Mouse (Mus musculus) adrenal gland, adult (tissue): ENCODE measurements around the gene Fxyd4.
A peak's percentile ranks its signal among the peaks of the same experiment; 100 is the strongest.

ENCODE experiments used
- DNase-seq, 2 experiments: peaks; one replicate each; pipeline ENCODE4 v3.0.0; 2022 to 2023; ENCODE audit warnings: low spot score in 1 of 2; ENCODE audit not compliant: inconsistent age in 2 of 2

Fxyd4 gene

DNA sequence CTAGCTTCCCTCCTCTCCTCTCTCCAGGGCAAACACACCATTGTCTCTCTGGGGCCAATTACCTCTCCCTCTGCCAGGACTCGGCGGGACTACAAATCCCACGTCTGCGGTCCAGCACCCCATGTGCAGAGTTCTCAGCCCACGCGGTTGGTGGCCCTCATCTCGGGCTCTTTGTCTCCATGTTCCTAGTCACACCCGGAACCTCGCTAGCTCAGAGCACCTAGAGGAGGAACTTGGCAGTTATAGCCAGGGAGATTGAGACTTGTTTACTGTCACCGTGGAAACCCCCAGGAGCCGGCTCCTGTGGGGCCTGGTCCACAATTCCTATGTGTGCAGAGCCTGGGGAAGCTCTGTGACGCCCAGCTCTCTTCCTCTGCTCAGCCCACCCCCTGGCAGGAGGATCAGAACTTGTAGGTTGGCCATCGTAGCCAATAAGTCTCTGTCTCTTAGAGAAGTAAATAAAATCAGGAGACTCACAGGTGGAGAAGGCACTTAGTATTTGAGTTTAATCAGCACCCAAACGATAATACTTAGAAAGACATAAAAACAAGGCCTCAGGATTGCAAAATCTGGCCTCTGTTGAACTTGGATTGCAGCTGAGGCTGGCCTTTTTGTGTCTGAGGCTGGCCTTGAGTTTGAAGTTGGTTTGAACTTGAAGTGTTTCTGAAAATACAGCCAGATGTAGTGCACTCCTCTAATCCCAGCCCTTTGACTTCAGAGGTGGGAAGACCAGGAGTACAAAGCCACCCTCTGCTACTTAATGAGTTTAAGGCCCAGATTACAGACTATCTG lies 45.9 kb downstream of the Fxyd4 start:
- DNase-seq, result peak in 1 of 2 experiments; percentile 81

DNA sequence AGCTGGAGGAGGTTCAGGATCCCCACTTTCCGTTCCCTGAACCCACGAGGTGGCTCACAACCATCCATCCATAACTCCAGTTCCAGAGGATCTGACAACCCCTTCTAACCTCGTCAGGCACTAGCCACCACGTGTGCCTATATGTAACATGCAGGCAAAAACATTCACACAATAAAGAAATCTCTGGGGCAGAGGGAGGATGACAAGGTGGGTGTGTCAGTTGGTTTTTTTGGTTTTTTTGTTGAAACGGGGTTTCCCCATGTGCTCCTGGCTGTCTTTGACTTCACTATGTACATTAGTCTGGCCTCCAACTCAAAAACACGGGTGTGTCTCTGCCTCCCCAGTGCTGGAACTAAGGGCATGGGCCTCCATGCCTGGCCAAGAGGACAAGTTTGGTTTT lies 47.2 kb downstream of the Fxyd4 start:
- no peak for DNase-seq

DNA sequence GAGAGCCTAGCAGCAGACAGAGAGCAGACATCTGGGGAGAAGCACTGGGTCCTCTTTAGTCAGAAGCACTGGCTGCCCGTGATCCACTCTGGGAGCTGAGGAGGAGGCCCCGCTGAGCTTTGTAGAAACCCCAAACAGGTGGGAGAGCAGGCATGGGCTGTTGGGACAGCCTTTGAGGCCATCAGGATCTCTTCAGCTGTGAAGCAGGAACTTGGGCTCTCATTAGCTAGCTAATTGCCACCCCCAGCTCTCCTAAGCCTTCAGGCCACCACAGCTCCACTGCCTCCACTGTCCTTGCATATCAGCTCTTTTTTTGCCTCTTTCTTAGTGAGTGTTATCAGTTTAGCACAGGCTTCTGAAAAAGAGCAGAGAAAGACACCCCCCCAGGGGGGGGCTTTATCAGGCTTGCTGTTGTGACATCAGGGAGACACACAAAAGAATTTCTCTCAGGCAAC lies 48.8 kb downstream of the Fxyd4 start:
- no peak for DNase-seq

DNA sequence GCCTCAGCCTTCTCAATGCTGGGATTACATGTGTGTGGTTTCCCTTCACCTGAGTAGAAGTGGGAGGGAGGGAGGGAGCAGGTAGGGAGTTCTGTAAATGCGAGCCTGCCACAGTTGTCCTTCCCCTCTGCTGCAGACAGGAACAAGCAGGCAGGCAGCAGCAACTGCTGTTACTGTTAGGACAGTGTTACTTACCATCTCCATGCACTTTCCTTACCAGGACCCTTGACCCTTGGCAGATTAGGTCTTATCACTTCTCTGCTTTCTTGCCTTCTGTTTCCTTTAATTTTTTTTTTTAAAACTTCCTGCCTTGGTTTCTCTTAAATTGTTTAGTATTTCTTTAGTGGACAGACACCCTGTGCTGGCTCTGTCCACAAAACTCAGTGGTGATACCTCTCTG lies 49.5 kb downstream of the Fxyd4 start:
- no peak for DNase-seq

DNA sequence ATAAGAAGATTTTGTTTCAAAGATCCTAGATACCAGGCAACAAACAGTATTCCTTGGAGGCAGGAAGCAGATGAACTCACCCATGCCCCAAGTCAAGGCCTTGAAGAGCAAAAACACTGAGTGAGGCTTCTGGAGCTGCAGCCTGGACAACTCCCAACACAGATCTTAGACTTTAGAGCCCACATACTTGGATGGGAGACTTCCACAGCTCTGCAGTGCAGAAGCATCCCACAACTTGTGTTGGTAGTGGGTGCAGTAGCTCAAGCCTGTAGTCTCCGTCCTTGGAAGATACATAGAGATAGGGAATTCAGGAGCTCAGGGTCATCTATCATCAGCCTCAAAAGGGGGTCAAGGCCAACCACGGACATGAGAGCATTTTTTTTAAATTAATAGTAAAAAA lies 51.5 kb downstream of the Fxyd4 start:
- peak; percentile 56 to 80 for DNase-seq
